Mouse (Mus musculus): ENCODE data around the gene Scly. TPM values are rescaled to one million over a fixed set of nuclear protein-coding genes. Genes with fewer than 3 reads are reported as not detected.
A peak's percentile ranks its signal among the peaks of the same experiment; 100 is the strongest.

Scly gene
- polyA plus RNA-seq, 1 experiment, result 22.9 TPM

DNA sequence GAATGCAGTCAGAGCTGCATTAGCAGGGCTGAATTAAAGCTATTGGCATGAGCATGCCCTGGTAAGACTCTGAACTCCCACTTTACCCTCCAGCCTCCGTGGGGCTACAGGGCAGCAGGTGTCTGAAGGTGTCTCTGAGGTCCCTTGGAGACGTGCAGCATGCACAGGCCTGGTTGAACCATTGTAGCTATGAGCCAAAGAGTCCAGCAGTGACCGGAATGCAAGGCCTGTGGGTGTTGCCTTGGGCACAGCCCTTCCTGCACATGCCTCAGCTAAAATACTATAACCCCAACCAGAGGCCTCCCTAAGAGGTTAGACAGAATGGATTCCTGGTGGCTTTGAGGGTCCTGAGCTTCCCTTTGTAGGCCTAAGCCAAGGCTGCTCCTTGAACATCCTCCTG lies 53.1 kb downstream of the Scly start:
- WGBS, result 71% methylated on average over 3 of the region's 3 CpGs
- DNase-seq (ENCODE audit: low read depth, low spot score), result no peak

DNA sequence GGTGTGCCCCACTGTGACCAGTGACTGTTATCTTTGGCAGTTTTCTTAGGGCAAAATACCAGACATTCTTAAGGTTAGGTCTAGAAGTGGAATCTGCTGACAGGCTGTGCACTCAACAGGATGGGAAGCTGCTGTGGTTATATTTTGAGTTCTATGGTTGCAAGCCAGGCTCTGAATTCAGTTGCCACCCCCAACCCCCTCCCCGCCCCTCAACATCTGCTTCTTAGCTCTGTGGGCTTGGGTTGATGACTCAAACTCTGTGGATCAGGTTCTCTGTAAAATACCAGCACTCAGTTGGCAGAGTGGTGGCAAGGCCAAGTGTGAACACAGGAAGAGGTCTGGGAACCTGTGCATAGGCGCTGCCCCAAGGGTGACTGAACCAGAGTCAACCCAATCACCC lies 54.1 kb downstream of the Scly start:
- 86% methylated on average over 2 of the region's 2 CpGs for WGBS
- DNase-seq (ENCODE audit: low read depth, low spot score), result no peak

DNA sequence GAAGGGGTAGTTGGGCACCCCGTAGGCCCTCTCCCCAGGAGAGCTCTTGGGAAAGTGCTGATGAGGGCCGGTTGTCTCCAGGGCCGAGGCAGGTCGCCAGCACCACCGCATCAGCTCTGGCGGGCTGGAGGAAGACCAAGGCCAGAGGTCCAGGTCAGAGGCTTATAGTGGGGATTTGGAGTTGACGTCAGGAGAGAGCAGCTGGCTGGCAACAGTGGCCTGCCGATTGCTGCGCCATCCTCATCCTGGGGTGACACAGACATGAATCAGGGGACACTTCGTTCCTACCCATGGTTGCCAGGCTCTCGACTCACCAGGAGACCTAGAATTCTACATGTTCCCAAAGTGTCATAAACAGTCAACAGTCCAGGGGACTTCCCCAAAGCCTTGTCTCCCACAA lies 58.0 kb downstream of the Scly start:
- 70% methylated on average over 11 of the region's 11 CpGs for WGBS
- no peak for DNase-seq (ENCODE audit: low read depth, low spot score)

DNA sequence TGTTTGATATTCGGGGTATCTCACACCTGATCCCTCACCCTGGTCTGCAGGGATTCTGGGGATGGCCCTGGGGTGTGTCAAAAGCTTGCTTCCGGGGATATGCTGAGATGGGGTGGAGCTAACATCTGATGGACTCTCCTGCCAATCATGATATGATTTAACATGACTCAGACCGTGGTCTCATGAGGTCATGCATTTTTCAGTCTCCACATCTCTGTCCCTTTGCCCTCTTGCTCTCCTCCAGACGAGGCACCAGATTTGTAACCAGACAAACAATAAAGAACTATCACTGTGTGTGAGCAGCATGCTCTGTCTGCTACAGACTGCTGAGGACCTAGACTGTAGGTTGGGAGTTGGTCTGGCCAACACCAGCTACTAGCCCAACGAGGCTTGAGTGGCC lies 64.0 kb downstream of the Scly start:
- DNase-seq (ENCODE audit: low read depth, low spot score), result no peak
- WGBS, result 60% methylated on average over 5 of the region's 5 CpGs

DNA sequence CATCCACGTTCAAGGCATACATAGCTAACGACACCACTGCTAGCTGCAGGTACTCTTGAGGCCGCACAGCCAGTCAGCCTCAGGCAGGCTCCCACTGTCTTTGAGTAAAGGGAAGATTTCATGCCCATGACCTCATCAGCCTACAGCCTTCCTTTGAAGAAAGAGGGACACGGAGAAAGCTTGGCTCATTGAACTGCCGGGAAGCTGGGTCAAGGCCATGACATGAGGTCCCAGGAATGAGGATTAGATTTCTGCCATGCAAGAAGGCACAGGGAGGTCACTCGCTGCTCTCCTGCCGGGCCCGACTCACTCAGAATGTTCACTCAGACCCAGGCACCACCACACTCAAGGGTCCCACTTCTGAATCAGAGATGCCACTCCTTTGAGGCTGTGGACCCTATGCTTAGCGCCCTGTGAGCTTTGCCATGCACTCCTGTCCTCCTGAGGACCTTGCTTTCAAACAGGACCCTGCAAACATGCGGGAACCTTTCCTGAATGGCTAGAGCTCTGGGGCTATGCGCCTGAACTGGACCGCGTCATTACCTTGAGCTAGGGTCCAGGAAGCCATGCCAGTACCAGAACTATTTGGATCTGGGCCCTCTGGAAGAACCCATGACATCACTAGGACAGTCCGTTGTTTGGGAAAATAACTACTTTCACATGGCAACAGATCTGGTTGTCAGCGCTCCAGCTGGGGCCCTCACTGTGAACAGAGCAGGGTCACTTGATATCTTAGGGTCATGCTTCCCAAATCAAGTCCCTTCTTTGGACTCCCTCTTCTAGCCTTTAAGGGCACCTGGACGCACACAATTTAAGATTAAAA lies 66.9 kb downstream of the Scly start:
- 94% methylated on average over 16 of the region's 16 CpGs for WGBS

DNA sequence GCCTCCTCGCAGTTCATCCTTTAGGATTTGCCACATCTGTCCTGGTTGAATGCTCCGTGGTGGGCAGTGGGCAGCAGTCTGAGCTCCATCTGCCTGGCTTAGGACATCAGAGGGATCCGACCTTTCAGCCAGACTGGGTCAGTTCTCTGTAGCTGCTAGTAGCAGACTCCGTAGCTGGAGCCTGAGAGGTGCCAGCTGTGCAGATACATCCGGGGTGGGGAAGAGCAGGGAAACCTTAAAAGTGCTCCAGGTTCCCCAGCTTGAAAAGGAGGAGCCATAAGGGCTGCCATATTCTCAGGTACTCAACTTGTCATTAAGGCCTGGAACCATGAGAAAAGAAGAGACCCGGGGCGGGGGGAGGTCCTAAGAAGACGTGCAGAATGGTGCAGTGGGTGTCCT lies 67.7 kb downstream of the Scly start:
- WGBS, result 41% methylated on average over 8 of the region's 8 CpGs
- no peak for DNase-seq (ENCODE audit: low read depth, low spot score)

More for the DNA sequence above, 66.9 kb downstream of the Scly start:
- DNase-seq (ENCODE audit: low read depth, low spot score), result no peak

DNA sequence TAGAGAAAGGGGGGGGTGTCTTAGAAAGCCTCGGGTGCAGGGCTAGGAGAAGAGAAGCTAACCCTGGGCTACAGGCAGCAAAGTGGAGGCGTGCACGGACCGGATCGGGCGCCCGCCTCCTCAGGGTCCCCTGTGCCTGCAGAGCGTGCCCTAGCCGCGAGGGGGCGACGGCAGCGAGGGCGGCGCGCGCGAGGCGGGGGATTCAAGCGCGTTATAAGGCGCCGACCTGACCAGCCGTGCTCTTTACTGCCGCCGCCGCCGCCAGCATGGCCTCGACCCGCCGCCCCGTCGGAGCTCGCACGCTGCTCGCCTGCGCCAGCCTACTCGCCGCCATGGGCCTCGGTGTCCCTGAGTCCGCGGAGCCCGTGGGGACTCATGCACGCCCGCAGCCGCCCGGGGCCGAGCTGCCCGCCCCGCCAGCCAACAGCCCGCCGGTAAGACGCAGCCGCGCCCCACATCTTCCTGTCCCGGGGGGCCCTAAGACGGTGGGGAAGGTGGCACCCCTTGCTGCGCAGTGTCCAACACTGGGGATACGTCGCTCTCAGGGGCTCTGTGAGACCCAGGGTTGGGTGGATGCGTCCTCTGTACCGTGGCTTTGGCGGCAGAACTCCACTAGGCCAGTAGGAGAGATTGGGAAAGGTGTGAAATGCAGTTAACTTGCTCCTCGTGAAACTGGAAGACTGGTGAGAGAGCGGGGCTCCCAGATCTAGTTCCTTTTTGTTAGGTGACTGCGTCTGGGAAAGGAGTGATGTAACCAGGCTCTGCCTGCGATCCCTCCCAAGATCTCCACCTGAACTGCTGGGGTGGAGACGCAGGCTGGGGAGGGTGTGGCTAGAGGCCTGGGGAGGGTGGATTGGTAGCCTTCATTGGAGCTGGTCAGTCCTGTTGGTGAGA lies 68.3 kb downstream of the Scly start, which contains the start of gene Erfe:
Gene Erfe, plus strand, starts transcription at position 216 of the 894 bp plus-strand sequence.
- WGBS, result 1% methylated on average over 68 of the region's 68 CpGs
- no peak for DNase-seq (ENCODE audit: low read depth, low spot score)

DNA sequence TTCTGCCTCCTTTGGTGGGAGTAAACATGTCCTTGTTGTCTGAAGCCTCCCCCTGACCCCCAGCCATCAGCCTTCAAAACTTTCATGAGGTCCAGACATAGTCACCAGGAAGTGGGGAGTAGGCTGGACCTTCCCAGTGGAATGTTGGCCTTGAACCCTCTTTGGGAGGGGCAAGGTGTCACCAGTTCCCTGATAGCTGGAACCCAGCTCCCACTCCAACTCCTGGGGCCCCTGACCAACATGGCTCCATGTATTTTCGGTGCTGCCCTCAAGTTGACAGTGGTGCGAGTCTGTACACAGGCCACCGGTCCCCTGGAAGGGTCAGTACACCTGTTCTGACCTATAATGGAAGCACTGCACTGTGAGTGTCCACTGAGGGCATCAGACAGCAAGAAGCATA lies 69.2 kb downstream of the Scly start:
- no peak for DNase-seq (ENCODE audit: low read depth, low spot score)
- 84% methylated on average over 3 of the region's 3 CpGs for WGBS

DNA sequence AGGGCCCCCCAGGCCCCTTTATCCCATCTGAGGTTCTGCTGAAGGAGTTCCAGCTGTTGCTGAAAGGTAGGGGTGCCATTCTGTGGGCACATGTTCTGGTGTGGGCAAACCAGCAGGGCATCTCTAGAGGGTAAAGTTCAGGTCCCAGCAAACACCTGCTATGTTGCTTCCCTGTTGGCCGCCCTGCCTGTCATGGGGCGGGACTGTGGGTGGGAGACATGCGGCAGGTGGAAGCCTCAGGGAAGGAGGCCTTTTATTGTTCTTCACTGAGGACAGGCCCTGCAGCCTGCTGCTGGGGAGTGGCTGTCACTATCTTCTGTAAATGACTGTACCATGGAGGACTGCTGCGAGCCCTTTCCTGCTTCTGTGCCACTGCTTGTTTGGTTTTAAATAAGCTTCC lies 71.3 kb downstream of the Scly start:
- DNase-seq (ENCODE audit: low read depth, low spot score), result peak; percentile 75
- WGBS, result 22% methylated on average over 4 of the region's 4 CpGs

DNA sequence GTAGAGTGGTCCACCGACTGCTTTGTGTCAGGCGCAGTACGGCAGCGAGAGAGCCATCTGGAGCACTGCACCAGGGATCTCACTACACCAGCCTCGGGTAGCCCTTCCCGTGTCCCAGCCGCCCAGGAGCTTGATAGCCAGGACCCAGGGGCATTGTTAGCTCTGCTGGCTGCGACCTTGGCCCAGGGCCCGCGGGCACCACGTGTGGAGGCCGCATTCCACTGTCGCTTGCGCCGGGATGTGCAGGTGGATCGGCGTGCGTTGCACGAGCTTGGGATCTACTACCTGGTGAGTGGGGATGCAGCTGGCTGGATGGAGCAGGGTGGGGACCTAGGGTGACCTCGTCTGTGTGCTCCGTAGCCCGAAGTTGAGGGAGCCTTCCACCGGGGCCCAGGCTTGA lies 71.9 kb downstream of the Scly start:
- DNase-seq (ENCODE audit: low read depth, low spot score), result no peak
- 42% methylated on average over 23 of the region's 23 CpGs for WGBS

Other genes starting within 250 kb of the Scly start
- gene Rbm44, start 153.2 kb upstream of the Scly start, polyA plus RNA-seq (2012; rRNA removed), result not detected in 2 replicates
- 14.9 and 17.6 TPM in 2 replicates for gene Ramp1, start 118.5 kb upstream of the Scly start, polyA plus RNA-seq (2012; rRNA removed)
- gene Ube2f, start 48.0 kb upstream of the Scly start, polyA plus RNA-seq (2012; rRNA removed), result 38.3 and 39.0 TPM in 2 replicates
- gene Espnl, start 23.7 kb downstream of the Scly start, polyA plus RNA-seq (2012; rRNA removed), result 0.01 and 0.05 TPM in 2 replicates
- 2.3 and 2.5 TPM in 2 replicates for gene Klhl30, start 52.7 kb downstream of the Scly start, polyA plus RNA-seq (2012; rRNA removed)
- gene Erfe, start 68.1 kb downstream of the Scly start, polyA plus RNA-seq (2012; rRNA removed), result 14.1 and 14.3 TPM in 2 replicates
- 38.8 and 39.2 TPM in 2 replicates for gene Ilkap, start 100.5 kb downstream of the Scly start, polyA plus RNA-seq (2012; rRNA removed)
- gene Hes6, start 115.7 kb downstream of the Scly start, polyA plus RNA-seq (2012; rRNA removed), result 67.3 and 69.0 TPM in 2 replicates
- gene Per2, start 161.0 kb downstream of the Scly start, polyA plus RNA-seq (2012; rRNA removed), result 4.6 and 5.4 TPM in 2 replicates
- 4.5 and 5.3 TPM in 2 replicates for gene Traf3ip1, start 196.3 kb downstream of the Scly start, polyA plus RNA-seq (2012; rRNA removed)
- 2.0 and 3.7 TPM in 2 replicates for gene Asb1, start 242.2 kb downstream of the Scly start, polyA plus RNA-seq (2012; rRNA removed)